Mouse (Mus musculus): ENCODE measurements around the gene Habp2. TPM values are rescaled to one million over a fixed set of nuclear protein-coding genes. Genes with fewer than 3 reads are reported as not detected.

The Habp2 gene
- total and polyA plus RNA-seq, 3 experiments = not detected

DNA sequence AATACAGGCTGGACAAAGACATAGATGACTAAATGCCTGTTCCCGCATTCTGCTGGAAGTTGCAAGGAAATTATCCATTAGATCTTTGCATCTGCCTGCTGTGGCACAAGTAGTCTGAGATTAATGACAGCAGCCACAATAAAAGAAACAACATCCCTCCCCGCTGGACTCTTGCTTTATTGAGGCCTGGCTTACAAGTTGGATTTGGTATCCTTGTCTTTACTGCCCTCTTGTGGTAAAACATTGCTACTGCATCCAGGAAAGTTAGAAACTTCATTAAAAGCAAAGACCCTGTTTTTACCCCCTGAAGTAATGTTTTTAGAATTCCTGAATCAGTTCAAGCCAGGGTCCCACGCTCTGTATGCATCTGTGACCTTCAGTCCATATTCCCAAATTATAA lies 31.4 kb upstream of the Habp2 start:
- dilution Hi-C loops (cut with MboI; ENCODE audit: extremely low pct_ligation_motif_present, extremely low pct_unique_long_range_greater_than_20kb, low sequenced_read_pairs) (no loop called here), in situ Hi-C loops (cut with MboI; ENCODE audit: low pct_ligation_motif_present, low pct_unique_long_range_greater_than_20kb, low sequenced_read_pairs) (loop anchor here (25.0 kb wide), 1 partner anchor 893 kb away; no protein-coding TSS in a partner anchor)
- no peak overlapping the region for H3K9ac ChIP-seq (ENCODE audit: insufficient read depth, low read depth)
- H3K36me3 ChIP-seq (replicated peaks in 1 of 2; ENCODE audit: control insufficient read depth in 1 of 2, insufficient read depth in 1 of 2, low read length in 1 of 2) = no peaks in the 10 kb centered on the region
- H3K79me2 ChIP-seq (replicated peaks; ENCODE audit: control insufficient read depth, extremely low read depth, insufficient read depth, poor library complexity, severe bottlenecking) = no peaks in the 10 kb centered on the region
- H3K27me3 ChIP-seq (replicated peaks) = peaks cover 25% of the 10 kb centered on the region
- no peak overlapping the region for H3K27ac ChIP-seq (ENCODE audit: insufficient read depth, low read depth)
- no peak overlapping the region for H3K4me2 ChIP-seq (ENCODE audit: insufficient read depth, low read depth, poor library complexity, severe bottlenecking)
- no peaks in the 10 kb centered on the region for H3K9me3 ChIP-seq (replicated peaks; ENCODE audit: low read length)
- peaks cover 2 to 12% of the 10 kb centered on the region in 2 experiments for H3K4me1 ChIP-seq (ENCODE audit: control insufficient read depth in 1 of 2, insufficient read depth in 2 of 2)
- peak; percentile 81 to 91 for TF ChIP-seq CTCF (conservative IDR thresholded peaks at IDR 0.05 in 1 of 2, IDR thresholded peaks at IDR 0.05 in 1 of 2; ENCODE audit: low read depth in 2 of 2, low read length in 2 of 2)
- no peak for TF ChIP-seq KAT2A (IDR thresholded peaks at IDR 0.05; ENCODE audit: insufficient replicate concordance, low read length)
- no peak for TF ChIP-seq CHD2 (IDR thresholded peaks at IDR 0.05; ENCODE audit: low read length)
- no peak for TF ChIP-seq IRF4 (IDR thresholded peaks at IDR 0.05; ENCODE audit: low read depth, low read length)
- TF ChIP-seq POLR2A (IDR thresholded peaks at IDR 0.05; ENCODE audit: low read depth, low read length) = no peak
- TF ChIP-seq SMC3 (IDR thresholded peaks at IDR 0.05; ENCODE audit: low read depth, low read length) = peak; percentile 50
- peak; percentile 80 for TF ChIP-seq RAD21 (IDR thresholded peaks at IDR 0.05; ENCODE audit: low read depth, low read length)
- no peak overlapping the region for H3K4me3 ChIP-seq (replicated peaks in 1 of 3; ENCODE audit: low read depth in 2 of 3, low read length in 2 of 3, poor library complexity in 1 of 3)
- peak; percentile 41 for DNase-seq (ENCODE audit: extremely low read depth)

GRCm38 (mm10) chr19:56256235-56256634 lies 30.7 kb upstream of the Habp2 start:
- H3K79me2 ChIP-seq (replicated peaks; ENCODE audit: control insufficient read depth, extremely low read depth, insufficient read depth, poor library complexity, severe bottlenecking) = no peaks in the 10 kb centered on the region
- TF ChIP-seq MAX (IDR thresholded peaks at IDR 0.05; ENCODE audit: low read length) = no peak
- no peak for TF ChIP-seq RCOR1 (conservative IDR thresholded peaks at IDR 0.05; ENCODE audit: low read depth, low read length)
- no peak for TF ChIP-seq SIN3A (IDR thresholded peaks at IDR 0.05; ENCODE audit: low read length)
- TF ChIP-seq POLR2AphosphoS2 (IDR thresholded peaks at IDR 0.05; ENCODE audit: low read depth, low read length) = no peak
- no peak for TF ChIP-seq EP300 (IDR thresholded peaks at IDR 0.05; ENCODE audit: low read length)
- no peak for TF ChIP-seq NELFE (IDR thresholded peaks at IDR 0.05; ENCODE audit: low read depth, low read length)
- H3K27me3 ChIP-seq (replicated peaks) = peaks cover 24% of the 10 kb centered on the region
- no peak overlapping the region for H3K9ac ChIP-seq (ENCODE audit: insufficient read depth, low read depth)
- no peak for DNase-seq (ENCODE audit: extremely low read depth)
- no peak overlapping the region for H3K4me3 ChIP-seq (replicated peaks in 1 of 3; ENCODE audit: low read depth in 2 of 3, low read length in 2 of 3, poor library complexity in 1 of 3)
- in situ Hi-C loops (cut with MboI; ENCODE audit: low pct_ligation_motif_present, low pct_unique_long_range_greater_than_20kb, low sequenced_read_pairs) (loop anchor here (25.0 kb wide), 1 partner anchor 894 kb away; no protein-coding TSS in a partner anchor), dilution Hi-C loops (cut with MboI; ENCODE audit: extremely low pct_ligation_motif_present, extremely low pct_unique_long_range_greater_than_20kb, low sequenced_read_pairs) (no loop called here)
- H3K36me3 ChIP-seq (replicated peaks in 1 of 2; ENCODE audit: control insufficient read depth in 1 of 2, insufficient read depth in 1 of 2, low read length in 1 of 2) = no peaks in the 10 kb centered on the region
- no peak overlapping the region for H3K4me2 ChIP-seq (ENCODE audit: insufficient read depth, low read depth, poor library complexity, severe bottlenecking)
- H3K9me3 ChIP-seq (replicated peaks; ENCODE audit: low read length) = no peaks in the 10 kb centered on the region
- H3K27ac ChIP-seq (ENCODE audit: insufficient read depth, low read depth) = no peak overlapping the region
- H3K4me1 ChIP-seq (ENCODE audit: control insufficient read depth in 1 of 2, insufficient read depth in 2 of 2) = peaks cover 2 to 12% of the 10 kb centered on the region in 2 experiments

DNA sequence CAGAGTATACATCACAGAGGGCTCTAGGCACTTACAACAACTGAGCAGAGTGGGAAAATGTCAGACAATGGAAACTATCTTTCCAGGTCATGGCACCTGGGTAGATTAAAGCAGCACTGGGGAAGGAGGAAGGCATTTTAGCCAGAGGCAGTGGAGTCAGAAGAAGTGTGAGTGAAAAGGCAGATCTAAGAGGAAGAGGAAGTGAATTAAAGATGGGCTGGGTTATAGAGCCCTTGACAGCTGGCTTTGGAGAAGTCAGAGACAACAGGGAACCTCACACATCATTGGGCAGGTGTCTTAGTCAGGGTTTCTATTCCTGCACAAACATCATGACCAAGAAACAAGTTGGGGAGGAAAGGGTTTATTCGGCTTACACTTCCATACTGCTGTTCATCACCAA lies 30.2 kb upstream of the Habp2 start:
- Histone ChIP-seq H3K27me3 (replicated peaks) (peaks cover 25% of the 10 kb centered on the region), H3K9ac (ENCODE audit: insufficient read depth, low read depth) (no peak overlapping the region), H3K4me1 (ENCODE audit: control insufficient read depth in 1 of 2, insufficient read depth in 2 of 2) (peaks cover 2 to 12% of the 10 kb centered on the region in 2 experiments), H3K4me2 (ENCODE audit: insufficient read depth, low read depth, poor library complexity, severe bottlenecking) (no peak overlapping the region), H3K36me3 (replicated peaks in 1 of 2; ENCODE audit: control insufficient read depth in 1 of 2, insufficient read depth in 1 of 2, low read length in 1 of 2) (no peaks in the 10 kb centered on the region), H3K9me3 (replicated peaks; ENCODE audit: low read length) (no peaks in the 10 kb centered on the region), H3K27ac (ENCODE audit: insufficient read depth, low read depth) (no peak overlapping the region), H3K4me3 (replicated peaks in 1 of 3; ENCODE audit: low read depth in 2 of 3, low read length in 2 of 3, poor library complexity in 1 of 3) (no peak overlapping the region), H3K79me2 (replicated peaks; ENCODE audit: control insufficient read depth, extremely low read depth, insufficient read depth, poor library complexity, severe bottlenecking) (no peaks in the 10 kb centered on the region)
- in situ Hi-C loops (cut with MboI; ENCODE audit: low pct_ligation_motif_present, low pct_unique_long_range_greater_than_20kb, low sequenced_read_pairs) (loop anchor here (25.0 kb wide), 1 partner anchor 894 kb away; no protein-coding TSS in a partner anchor), dilution Hi-C loops (cut with MboI; ENCODE audit: extremely low pct_ligation_motif_present, extremely low pct_unique_long_range_greater_than_20kb, low sequenced_read_pairs) (no loop called here)
- TF ChIP-seq ZC3H11A (IDR thresholded peaks at IDR 0.05; ENCODE audit: low read depth, low read length) (no peak), CHD1 (IDR thresholded peaks at IDR 0.05; ENCODE audit: low read depth, low read length) (no peak), ZMIZ1 (IDR thresholded peaks at IDR 0.05; ENCODE audit: low read depth, low read length) (no peak), MAX (IDR thresholded peaks at IDR 0.05; ENCODE audit: low read length) (no peak), POLR2A (IDR thresholded peaks at IDR 0.05; ENCODE audit: low read depth, low read length) (no peak), BHLHE40 (IDR thresholded peaks at IDR 0.05; ENCODE audit: low read depth, low read length) (no peak), CHD2 (IDR thresholded peaks at IDR 0.05; ENCODE audit: low read length) (no peak), MYC (IDR thresholded peaks at IDR 0.05; ENCODE audit: low read depth, low read length) (no peak), USF1 (IDR thresholded peaks at IDR 0.05; ENCODE audit: low read depth, low read length) (no peak), TCF12 (IDR thresholded peaks at IDR 0.05; ENCODE audit: low read depth, low read length) (no peak), USF2 (conservative IDR thresholded peaks at IDR 0.05; ENCODE audit: low read depth, low read length) (no peak), TBP (conservative IDR thresholded peaks at IDR 0.05; ENCODE audit: low read depth, low read length) (no peak), CTCF (conservative IDR thresholded peaks at IDR 0.05 in 1 of 2, IDR thresholded peaks at IDR 0.05 in 1 of 2; ENCODE audit: low read depth in 2 of 2, low read length in 2 of 2) (no peak), SMC3 (IDR thresholded peaks at IDR 0.05; ENCODE audit: low read depth, low read length) (no peak), MXI1 (IDR thresholded peaks at IDR 0.05; ENCODE audit: low read depth, low read length) (no peak)
- peak; percentile 39 for DNase-seq (ENCODE audit: extremely low read depth)

Measured in CH12.LX (cell line).